ENCODE assay signal across 8 mouse cellular contexts in the genomic region with DNA sequence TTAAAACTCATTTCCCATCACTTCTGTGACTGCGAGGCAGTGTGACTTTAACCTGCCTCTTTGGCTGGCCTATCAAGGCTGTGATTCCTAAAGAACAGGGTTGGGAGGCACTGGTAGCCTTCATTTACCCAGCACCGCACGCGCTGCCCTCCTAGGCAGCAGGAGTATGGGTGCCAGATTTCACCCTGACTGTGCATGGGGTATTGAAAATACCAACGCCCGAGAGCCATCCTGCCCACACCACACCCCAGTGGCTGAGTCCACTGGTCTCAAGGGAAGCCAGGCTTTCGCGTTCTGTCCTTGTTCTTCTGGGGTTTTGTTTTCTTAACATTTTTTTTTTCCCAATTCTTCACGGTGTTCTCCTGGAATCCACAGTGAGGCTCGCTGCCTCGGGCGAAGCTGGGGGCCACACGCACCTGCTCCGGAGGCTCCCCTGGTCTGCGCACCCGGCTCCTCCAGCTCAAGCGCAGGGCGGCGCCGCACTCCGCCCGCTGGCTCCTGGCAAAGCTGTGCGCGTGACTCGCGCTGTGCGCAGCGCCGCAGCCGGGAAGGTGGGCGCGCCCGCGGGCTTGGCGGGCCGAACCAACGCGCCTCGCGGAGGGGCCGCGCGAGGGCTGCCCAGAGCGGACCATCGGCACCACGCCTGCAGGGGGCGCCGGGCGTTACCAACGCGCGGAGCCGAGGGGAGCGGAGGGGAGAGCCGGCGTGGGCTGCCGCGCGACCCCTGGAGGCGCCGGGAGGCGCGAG. TPM values are rescaled to one million over a fixed set of nuclear protein-coding genes. Genes with fewer than 3 reads are reported as not detected.
DNase-seq lines count a peak whose midpoint lies in the region; ATAC-seq and TF ChIP-seq lines count a peak whose summit lies in the region.

A gene (plus strand): TSS at position 572 of the 747 bp plus-strand sequence.

- peak; percentile 73 for TF ChIP-seq CTCF in lung, postnatal 0 days (IDR thresholded peaks at IDR 0.05)

- peak within 1 kb of the TSS; percentile 65 for H3K4me3 ChIP-seq in hindbrain, embryonic 11.5 days (ENCODE audit: low read depth, low read length)
- H3K4me3 ChIP-seq in lung, postnatal 0 days (ENCODE audit: low read depth, low read length): peak within 1 kb of the TSS; percentile 77

- no peaks in the 10 kb centered on the region for H3K36me3 ChIP-seq in hindbrain, embryonic 11.5 days (ENCODE audit: control insufficient read depth, insufficient read depth, low read length)
- H3K36me3 ChIP-seq in lung, postnatal 0 days (ENCODE audit: insufficient read depth, low read length): no peaks in the 10 kb centered on the region

- H3K9ac ChIP-seq in hindbrain, embryonic 11.5 days (ENCODE audit: low read depth, low read length): peak within 1 kb of the TSS; percentile 75
- H3K9ac ChIP-seq in lung, postnatal 0 days (replicated peaks; ENCODE audit: low read depth): peak within 1 kb of the TSS; percentile 91

- TF ChIP-seq EP300 in lung, postnatal 0 days (IDR thresholded peaks at IDR 0.05): no peak

- ATAC-seq in hindbrain, embryonic 11.5 days (ENCODE audit: low FRiP score): peak; percentile 94
- peak; percentile 95 for ATAC-seq in lung, postnatal 0 days

- no peak within 1 kb of the TSS for H3K27ac ChIP-seq in hindbrain, embryonic 11.5 days (ENCODE audit: low read depth, low read length)
- H3K27ac ChIP-seq in lung, postnatal 0 days (ENCODE audit: low read length): peak within 1 kb of the TSS; percentile 96

- DNase-seq in Muller cell, postnatal 12 days (ENCODE audit: inconsistent ontology term): peak; percentile 96
- DNase-seq in cerebellum, adult 9-11 months: peak; percentile 93
- peak; percentile 85 to 91 for DNase-seq in frontal cortex, postnatal 14 days (ENCODE audit: low spot score in 2 of 2)
- peak; percentile 95 for DNase-seq in hindbrain, embryonic 11.5 days (ENCODE audit: low spot score)
- peak; percentile 93 to 94 for DNase-seq in layer of hippocampus, postnatal 14 days (ENCODE audit: low spot score in 2 of 2)
- peak; percentile 97 for DNase-seq in lung, postnatal 0 days (ENCODE audit: low spot score)
- peak; percentile 88 for DNase-seq in ovary, postnatal 14 days (ENCODE audit: low spot score)
- DNase-seq in thymus, postnatal 25 days: peak; percentile 73

- H3K4me2 ChIP-seq in hindbrain, embryonic 11.5 days (replicated peaks; ENCODE audit: low read depth, low read length): peak within 1 kb of the TSS; percentile 86
- H3K4me2 ChIP-seq in lung, postnatal 0 days (replicated peaks; ENCODE audit: low read depth, low read length): peak within 1 kb of the TSS; percentile 85

- H3K4me1 ChIP-seq in hindbrain, embryonic 11.5 days (replicated peaks; ENCODE audit: control insufficient read depth, insufficient read depth, low read length): peaks cover 5% of the 10 kb centered on the region; the same call in 1 of the 2 replicates
- peaks cover 7% of the 10 kb centered on the region for H3K4me1 ChIP-seq in lung, postnatal 0 days (ENCODE audit: insufficient read depth, low read depth, low read length)

- under 1% methylated on average over 60 of the region's 63 CpGs for WGBS in hindbrain, embryonic 11.5 days
- 2% methylated on average over 45 of the region's 63 CpGs for WGBS in lung, postnatal 0 days

- H3K27me3 ChIP-seq in hindbrain, embryonic 11.5 days (ENCODE audit: control insufficient read depth, insufficient read depth, low read length): no peaks in the 10 kb centered on the region
- no peaks in the 10 kb centered on the region for H3K27me3 ChIP-seq in lung, postnatal 0 days (replicated peaks; ENCODE audit: insufficient read depth, low read length)

- H3K9me3 ChIP-seq in hindbrain, embryonic 11.5 days (ENCODE audit: control insufficient read depth, low read length): no peaks in the 10 kb centered on the region
- no peaks in the 10 kb centered on the region for H3K9me3 ChIP-seq in lung, postnatal 0 days (ENCODE audit: low read length)

RNA-seq across cellular contexts. Expression of the gene that starts here (rescaled TPM):
- polyA plus RNA-seq in hindbrain, embryonic 11.5 days (2014; fragmentation: Nextera tagmentation; extraction: Ambion mirVana): 15.8 and 19.1 TPM in 2 replicates
- total RNA-seq in layer of hippocampus, postnatal 14 days (2021): 100 to 1,000 TPM; 127 to 145 TPM
- polyA plus RNA-seq in lung, postnatal 0 days (2015; fragmentation: Nextera tagmentation; extraction: Ambion mirVana): 22.2 and 23.4 TPM in 2 replicates
